Mouse (Mus musculus): Measurements from ENCODE around the gene Iffo2.
"Not testable (repeated sequence)": the region's sequence is repeated elsewhere in the genome, so short reads cannot be mapped to it uniquely, and the experiment has no call there.

The Iffo2 gene

GRCm38 (mm10) chr4:139530248-139530647, at the start of gene Iffo2:
TSS of gene Iffo2 (plus strand) at chr4:139530548.
- in situ Hi-C loops (cut with MboI; ENCODE audit: low sequenced_read_pairs), result not testable (repeated sequence)

GRCm38 (mm10) chr4:139481400-139481799, 48.9 kb upstream of the Iffo2 start:
- in situ Hi-C loops (cut with MboI; ENCODE audit: low sequenced_read_pairs), result no loop called here

- in situ Hi-C loops (cut with MboI; ENCODE audit: low sequenced_read_pairs), result no loop called here
Measured at GRCm38 (mm10) chr4:139483461-139484105, 46.8 kb upstream of the Iffo2 start.

GRCm38 (mm10) chr4:139484496-139484895, 45.9 kb upstream of the Iffo2 start:
- in situ Hi-C loops (cut with MboI; ENCODE audit: low sequenced_read_pairs), result no loop called here

GRCm38 (mm10) chr4:139487085-139487484, 43.3 kb upstream of the Iffo2 start:
- in situ Hi-C loops (cut with MboI; ENCODE audit: low sequenced_read_pairs), result no loop called here

DNA sequence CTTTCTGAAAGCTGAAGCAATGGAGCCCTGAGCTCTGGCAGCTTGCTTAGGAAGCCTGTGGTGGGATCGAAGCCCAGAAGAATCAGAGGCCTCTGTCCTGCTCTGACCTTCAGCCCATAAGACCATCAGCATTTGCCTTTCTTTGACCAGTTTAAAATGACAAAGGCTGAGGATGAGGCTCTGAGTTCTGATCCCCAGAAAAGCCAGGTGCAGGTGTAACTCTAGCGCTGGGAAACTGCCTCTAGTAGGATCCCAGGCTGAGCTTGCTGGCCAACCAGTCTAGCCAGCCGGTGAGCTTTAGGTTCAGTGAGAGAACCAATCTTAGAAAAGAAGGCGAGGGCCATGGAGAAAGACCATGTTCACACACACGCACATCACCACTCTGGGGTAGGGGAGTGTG, 42.0 kb upstream of the Iffo2 start:
- in situ Hi-C loops (cut with MboI; ENCODE audit: low sequenced_read_pairs), result no loop called here

- in situ Hi-C loops (cut with MboI; ENCODE audit: low sequenced_read_pairs), result loop anchor here (10.0 kb wide), 1 partner anchor 145 kb away; no protein-coding TSS in a partner anchor
Measured at GRCm38 (mm10) chr4:139489946-139490345, 40.4 kb upstream of the Iffo2 start.

- in situ Hi-C loops (cut with MboI; ENCODE audit: low sequenced_read_pairs), result loop anchor here (10.0 kb wide), 1 partner anchor 144 kb away; no protein-coding TSS in a partner anchor
Measured at GRCm38 (mm10) chr4:139490413-139491055, 39.8 kb upstream of the Iffo2 start.

DNA sequence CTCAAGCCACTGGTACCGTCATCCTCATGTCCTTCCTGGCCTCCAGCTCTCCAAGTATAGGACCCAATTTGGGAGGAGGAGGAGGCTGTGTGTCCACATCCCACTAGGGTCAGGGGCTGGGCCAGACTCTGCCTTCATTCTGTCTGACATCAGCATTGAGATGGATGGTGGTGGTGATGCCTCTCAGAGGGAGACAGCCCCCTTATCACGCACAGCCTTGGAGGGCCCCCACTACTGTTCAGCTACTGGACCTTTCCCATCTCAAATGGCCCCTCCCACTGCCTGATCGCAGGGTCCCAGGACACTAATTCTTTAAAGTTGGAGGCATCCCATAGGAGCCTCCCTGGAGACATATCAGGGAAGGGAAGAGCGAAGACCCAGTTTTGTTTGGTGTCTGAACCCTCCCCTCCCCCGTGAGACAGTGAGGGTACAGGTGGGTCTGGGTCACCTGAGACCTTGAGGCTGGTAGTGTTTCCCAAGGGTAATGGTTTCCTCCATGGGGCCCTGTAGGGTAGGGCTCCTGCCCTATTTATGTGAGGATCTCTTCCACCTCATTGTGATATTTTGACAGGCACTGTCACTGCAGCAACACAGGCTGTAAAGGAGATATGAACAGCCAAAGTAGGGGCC, 38.7 kb upstream of the Iffo2 start:
- in situ Hi-C loops (cut with MboI; ENCODE audit: low sequenced_read_pairs), result loop anchor here (10.0 kb wide), 1 partner anchor 143 kb away; no protein-coding TSS in a partner anchor

- in situ Hi-C loops (cut with MboI; ENCODE audit: low sequenced_read_pairs), result loop anchor here (10.0 kb wide), 1 partner anchor 142 kb away; no protein-coding TSS in a partner anchor
Measured at GRCm38 (mm10) chr4:139492258-139492833, 38.0 kb upstream of the Iffo2 start.

GRCm38 (mm10) chr4:139493227-139494025, 36.9 kb upstream of the Iffo2 start:
- in situ Hi-C loops (cut with MboI; ENCODE audit: low sequenced_read_pairs), result loop anchor here (10.0 kb wide), 1 partner anchor 141 kb away; no protein-coding TSS in a partner anchor

DNA sequence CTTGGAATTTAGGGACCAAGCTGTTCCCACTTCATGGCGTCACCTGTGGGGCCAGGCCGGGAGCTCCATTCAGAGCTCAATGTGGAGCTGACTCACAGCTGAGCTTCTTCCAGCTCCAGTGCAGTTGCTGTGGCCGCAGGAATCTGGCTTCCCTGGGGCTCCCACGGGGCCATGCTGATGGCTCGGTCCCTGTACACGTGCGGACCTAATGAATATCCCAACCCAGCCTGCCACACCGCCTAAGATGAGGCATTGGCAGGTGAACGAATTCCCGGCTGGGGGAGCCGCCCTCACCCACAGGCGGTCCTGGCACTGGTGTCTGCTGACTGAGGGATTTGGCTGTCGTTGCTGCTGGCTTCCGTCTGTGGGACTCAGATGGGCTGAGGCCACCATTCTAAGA, 29.5 kb upstream of the Iffo2 start:
- in situ Hi-C loops (cut with MboI; ENCODE audit: low sequenced_read_pairs), result no loop called here

- in situ Hi-C loops (cut with MboI; ENCODE audit: low sequenced_read_pairs), result no loop called here
Measured at GRCm38 (mm10) chr4:139501702-139502101, 28.6 kb upstream of the Iffo2 start.

DNA sequence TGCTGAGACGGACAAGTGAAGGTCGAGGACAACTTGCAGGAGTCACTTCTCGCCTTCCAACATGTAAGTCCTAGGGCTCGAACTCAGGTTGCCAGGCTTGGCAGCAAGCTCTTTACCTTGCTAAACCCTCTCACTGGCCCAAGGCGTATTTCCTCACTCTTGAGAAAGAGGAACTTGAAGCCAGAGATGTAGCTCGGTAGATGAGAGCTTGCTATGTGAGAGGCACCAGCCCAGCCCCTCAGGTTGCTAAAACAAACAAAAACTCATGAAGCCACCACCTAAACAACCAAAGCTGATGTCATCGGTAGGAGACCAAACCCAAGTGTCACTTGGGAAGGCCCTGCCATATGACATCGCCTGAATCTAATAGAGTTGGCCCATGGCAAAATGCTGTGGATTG, 26.4 kb upstream of the Iffo2 start:
- in situ Hi-C loops (cut with MboI; ENCODE audit: low sequenced_read_pairs), result no loop called here

DNA sequence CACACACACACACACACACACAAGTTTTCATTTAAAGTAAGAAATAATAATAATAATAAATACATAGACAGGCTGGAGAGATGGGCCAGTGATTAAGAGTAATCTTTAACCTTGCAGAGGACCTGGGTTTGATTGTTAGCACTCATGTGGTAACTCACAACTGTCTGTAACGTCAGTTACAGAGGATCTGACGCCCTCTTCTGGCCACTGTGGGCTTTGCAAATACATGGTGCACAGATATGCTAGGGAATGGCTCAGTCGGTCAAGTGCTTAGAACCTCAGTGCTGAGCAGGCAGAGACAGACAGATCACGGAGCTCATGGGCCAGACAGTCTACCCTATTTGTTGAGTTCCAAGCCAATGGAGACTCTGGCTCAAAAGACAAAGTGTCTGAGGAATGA, 24.6 kb upstream of the Iffo2 start:
- in situ Hi-C loops (cut with MboI; ENCODE audit: low sequenced_read_pairs), result no loop called here

DNA sequence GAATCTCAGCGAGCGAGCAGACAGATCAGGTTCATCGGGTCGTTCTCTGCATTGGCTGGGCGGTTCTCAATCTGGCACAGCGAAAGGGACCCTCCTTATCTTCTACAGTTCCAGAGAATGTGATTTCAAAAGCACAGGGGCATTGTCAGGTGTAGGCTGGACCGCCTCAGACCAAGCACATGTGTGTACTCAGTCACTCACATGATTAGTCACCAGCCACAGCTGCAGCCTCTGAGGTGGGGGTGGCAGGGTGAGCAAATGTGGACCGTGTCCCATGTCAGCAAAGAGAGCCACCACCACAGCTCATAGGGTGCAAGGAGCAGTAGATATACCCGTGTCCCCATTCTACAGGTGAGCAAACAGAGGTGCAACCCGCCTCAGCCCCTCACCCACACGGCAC, 23.6 kb upstream of the Iffo2 start:
- in situ Hi-C loops (cut with MboI; ENCODE audit: low sequenced_read_pairs), result no loop called here

DNA sequence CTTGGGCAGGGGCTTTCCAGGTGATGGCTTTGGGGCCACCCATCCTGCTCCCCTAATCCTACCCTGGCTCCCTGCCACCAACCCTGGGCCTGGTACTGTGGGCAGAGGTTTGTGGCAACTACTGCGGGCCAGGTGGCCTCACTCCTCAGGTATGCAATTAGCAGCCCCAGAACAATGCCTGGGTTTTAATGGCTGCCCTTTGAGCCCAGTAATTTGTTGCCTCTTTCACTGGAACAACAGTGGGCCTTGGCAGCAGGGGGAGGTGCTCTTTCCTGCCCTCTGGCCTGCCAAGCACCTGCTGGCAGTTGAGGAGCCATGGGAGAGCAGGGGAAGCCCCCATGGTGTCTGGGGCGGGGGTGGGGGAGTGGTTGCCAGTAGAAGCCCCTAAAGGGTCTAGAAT, 21.3 kb upstream of the Iffo2 start:
- in situ Hi-C loops (cut with MboI; ENCODE audit: low sequenced_read_pairs), result no loop called here

GRCm38 (mm10) chr4:139511557-139511956, 18.8 kb upstream of the Iffo2 start:
- in situ Hi-C loops (cut with MboI; ENCODE audit: low sequenced_read_pairs), result no loop called here

DNA sequence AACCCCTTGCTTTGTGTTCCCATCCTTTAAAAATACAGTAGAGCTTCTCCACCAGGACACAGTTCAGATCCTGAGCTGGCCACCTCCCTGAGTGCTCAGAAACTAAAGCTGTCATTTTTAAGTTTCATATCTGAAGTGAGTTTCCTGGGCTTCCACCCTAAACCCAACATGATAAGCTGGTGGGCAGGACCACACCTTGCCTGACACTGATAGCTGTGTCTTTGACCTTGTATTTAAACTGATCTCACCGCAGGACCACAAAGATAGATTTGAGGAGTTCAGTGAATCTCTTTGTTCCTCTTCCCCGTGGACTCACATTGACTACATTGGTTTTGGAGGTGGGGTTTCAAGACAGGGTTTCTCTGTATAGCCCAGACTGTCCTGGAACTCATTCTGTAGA, 17.4 kb upstream of the Iffo2 start:
- in situ Hi-C loops (cut with MboI; ENCODE audit: low sequenced_read_pairs), result no loop called here

DNA sequence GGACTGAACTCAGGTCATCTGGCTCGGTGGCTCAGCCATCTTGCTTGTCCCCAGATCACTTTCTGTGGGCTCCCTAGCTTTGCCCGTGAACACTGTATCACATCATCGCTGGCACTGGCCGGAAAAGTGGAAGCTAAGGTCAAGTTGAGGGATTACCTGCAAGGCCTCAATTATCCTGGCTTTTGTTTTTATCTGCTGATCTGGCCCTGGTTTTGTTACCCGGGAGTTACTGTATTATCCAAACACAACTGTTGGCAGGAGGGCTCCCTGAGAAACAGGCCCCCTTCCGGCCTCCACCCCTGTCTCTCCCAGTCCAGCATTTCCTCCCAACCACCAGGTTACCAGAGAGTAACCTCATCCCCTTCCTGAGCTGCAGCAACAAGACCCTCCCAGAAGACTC, 11.1 kb upstream of the Iffo2 start:
- in situ Hi-C loops (cut with MboI; ENCODE audit: low sequenced_read_pairs), result no loop called here

DNA sequence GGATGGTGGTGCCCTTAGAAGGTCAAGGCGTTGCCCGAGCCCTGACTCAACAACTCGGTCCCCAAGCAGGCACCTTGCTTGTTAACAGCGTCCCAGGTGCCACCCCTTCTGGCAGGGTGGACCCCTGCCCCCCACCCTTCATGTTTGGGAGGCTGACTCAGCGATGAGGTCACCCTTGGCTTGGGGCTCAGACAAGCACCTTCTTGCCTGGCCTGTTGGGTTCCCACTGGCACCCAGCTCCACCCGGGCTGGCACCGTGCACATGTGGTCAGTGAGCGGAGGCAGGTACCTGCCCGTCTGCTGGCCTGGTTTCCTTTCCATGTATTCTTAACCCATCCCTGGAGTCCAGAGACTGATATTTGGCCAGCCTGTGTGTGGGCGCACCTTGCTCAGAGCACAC, 8.4 kb upstream of the Iffo2 start:
- in situ Hi-C loops (cut with MboI; ENCODE audit: low sequenced_read_pairs), result no loop called here

Measured in CH12F3 (cell line).